Mouse (Mus musculus): Measurements from ENCODE around the gene Ndufa8. TPM values are rescaled to one million over a fixed set of nuclear protein-coding genes. Genes with fewer than 3 reads are reported as not detected.

The Ndufa8 gene
- total RNA-seq (2021), result 100 to 1,000 TPM; 676 to 685 TPM

DNA sequence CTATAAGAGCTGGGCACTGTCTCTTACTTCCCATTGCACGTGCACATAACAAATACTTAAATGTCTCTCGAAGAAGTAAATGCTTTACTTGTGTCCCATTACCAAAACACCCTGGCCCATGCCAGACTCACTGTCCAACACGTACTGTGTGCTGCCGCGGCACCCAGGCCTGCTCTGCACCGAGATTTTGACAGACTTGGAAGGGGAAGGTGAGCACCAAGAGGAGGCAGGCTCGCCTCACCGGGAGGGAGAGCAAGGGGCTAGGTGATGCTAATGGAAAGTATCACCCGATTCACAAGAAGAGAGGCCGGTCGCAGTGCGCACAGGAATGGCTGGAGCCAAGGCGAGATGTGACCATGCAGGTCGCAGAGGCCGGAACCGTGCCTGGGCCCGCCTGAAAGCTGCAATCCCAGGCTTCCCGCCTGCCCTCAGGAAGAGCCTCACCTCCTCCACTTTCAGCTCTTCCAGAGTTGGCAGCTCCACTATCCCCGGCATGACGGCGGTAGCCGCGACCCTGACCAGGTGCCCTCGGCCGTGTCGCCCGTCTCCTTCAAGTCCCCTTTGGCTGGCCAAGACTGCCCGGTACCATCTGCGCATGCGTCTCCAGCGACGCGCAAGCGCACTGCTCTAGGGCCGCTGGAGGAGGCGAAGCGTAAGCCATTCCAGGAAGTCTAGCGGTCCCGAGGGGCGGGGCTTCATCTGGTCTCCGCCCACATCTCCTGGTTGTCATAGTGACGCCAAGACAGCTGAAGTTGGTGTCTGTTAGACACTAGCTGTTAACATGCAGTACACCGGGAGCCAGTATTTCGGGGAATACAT, at the start of gene Ndufa8, which contains the start of gene Morn5:
Gene Ndufa8 (minus strand): TSS at position 659 of the 819 bp plus-strand sequence.
Gene Morn5 (plus strand): TSS at position 711 of the 819 bp plus-strand sequence.
- intact Hi-C loops (cut with DNase I), result loop anchor here (5.0 kb wide), 1 partner anchor 88 kb away; the partner anchor contains the start of genes Mrrf and Rbm18
- DNase-seq (ENCODE audit: low spot score), result peak; percentile 97

DNA sequence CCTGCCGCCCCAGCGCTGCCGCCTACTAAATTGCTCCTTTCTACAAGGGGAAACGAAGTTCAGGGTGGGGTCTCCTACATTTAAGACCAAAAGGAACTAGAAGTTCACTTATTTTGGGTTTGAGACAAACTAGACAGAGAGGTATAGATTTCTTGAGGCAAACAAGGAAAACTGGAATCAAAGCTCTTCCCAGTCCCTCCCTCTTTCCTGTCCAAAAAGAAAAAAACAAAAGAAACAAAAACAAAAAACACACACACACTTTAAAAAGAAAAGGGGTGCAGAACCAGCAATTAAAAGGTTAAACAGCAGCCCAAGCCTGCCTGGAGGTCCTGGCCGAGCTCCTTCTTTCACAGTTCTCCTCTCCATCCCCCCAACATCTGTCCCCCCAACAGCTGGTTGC, 48.8 kb upstream of the Ndufa8 start:
- intact Hi-C loops (cut with DNase I), result no loop called here
- no peak for DNase-seq (ENCODE audit: low spot score)

DNA sequence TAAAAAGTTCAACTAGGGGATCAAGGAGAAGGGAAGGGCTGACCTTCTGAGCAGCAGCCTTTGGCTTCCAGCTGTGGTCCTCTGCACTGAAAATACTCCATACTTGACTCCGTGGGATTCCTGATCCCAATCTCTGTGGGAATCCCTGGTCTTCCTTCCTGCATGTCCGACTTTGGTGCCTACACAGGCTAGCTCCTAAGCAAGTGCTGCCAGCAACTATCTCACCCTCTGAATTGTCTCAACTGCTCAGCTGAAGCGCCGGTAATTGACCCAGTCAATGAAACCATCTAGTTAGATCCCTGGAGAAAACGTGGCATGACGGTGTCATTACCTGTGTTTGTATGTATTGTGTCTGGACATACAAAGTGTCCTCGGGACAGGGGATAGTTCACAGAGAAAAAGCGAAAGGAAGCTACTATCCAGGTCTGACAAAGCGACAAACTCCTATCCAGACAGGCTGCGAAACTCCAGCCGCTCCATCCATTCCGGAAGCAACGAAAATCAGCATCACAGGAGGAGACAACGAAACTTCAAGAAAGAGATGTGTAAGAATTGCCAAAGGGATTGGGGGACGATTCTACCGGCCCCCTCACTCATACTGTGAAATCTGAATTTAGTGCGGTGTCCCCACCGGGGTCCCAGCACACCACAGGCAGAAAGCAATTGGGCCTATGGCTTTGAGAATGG, 48.1 kb upstream of the Ndufa8 start:
- intact Hi-C loops (cut with DNase I), result no loop called here
- DNase-seq (ENCODE audit: low spot score), result no peak

DNA sequence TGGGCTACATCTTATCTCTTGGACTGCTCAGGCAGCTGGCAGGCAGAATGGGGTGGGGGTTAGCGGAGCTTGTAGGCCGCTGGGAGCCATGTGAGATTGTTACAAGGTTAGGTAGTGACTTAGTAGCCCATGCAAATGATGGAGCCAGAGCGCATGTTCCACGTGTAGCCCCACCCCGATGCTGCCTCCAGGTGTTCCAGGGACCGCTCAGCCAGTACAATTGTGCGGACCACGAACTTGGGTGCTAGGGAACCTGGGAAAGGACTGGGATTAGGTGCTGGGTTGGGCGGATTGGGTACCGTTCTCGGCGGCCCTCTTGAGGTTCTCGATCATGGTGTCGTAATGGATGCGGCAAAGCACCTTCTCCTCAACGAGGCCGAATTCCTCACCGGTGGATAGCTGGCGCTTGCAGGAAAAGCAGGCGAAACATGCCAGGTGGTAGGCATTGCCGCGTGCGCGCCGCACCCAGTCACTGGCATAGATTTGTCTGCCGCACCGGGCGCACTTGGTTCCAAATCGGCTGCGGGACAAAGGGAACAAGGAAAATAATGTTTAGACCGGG, 44.8 kb upstream of the Ndufa8 start:
- intact Hi-C loops (cut with DNase I), result no loop called here

DNA sequence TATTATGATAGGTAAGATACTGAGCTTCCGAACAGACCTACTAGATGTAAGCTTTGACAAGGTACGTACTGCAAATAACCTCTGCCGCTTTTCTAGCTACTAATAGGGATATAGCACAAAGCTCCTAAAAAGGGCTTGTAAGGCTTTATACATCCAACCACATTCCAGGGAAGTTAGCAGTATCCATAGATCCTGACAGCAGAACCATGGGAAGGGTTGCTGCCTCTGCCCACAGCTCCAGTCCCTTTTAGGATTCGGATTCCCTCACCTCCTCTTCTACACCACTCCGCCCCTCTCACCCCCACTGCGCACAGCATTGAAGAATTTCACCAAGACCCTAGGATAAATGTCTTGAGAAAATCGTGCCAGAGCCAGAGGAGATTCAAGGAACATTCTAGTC, 44.1 kb upstream of the Ndufa8 start:
- intact Hi-C loops (cut with DNase I), result no loop called here
- DNase-seq (ENCODE audit: low spot score), result no peak

More for the DNA sequence above, 44.8 kb upstream of the Ndufa8 start:
- no peak for DNase-seq (ENCODE audit: low spot score)

DNA sequence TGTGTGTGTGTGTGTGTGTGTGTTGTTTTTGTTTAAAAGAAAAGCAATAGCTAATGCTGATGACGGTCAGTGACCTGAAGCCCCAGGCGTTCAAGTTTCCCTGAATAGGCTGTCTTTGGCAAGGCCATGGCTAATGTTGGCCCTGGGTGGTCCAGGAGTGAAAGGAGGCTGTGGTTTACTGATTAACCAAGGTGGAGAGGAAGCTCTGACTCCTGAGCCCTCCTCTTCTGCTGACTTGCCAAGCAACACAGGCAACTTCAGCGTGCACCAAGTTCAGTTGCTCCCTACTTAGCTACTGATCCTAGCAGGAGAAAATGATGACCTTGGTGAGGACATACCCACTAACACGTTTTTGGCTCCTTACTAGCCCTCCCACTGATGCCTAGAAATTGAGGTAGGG, 43.5 kb upstream of the Ndufa8 start:
- no peak for DNase-seq (ENCODE audit: low spot score)
- intact Hi-C loops (cut with DNase I), result no loop called here

DNA sequence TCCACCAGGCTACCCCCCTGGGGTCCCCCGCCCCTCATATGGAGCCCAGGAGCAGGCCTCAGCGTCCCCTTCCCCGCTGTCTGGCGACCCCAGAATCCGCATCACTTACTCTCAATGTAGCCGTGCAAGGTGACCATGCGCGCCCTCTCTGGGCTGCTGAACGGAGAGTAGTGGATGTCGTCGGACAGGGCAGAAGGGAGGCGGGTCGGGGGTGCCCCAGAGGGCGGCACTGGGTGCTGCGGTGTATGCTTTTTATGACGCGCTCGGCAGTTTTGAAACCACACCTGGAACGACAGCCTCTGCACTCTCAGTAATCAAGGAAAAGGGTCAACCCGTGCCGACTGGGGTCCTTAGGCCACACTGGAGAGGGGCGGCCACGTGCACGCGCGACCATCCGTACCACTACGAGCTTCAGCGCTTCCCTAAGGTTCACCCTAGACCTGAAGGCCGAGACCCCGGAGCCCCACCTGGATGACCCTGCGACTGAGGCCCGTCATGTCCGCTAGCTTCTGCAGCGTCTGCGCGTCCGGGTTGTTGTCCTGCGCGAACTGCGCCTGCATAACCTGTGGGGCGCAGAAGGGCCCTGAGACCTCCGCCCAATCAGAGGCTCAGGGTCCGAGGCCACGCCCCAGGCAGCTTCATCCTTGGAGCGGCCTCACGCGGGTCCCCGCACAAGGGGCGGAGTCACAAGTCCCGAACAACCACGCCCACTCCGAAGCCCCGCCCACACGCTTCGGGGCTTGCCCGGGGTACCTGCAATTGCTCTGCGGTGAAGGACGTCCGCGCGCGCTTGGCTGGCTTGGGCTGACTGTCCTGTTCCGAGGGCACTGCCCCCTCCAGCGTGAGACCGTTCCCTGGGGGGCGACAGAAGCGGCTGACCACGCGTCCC, 41.9 kb upstream of the Ndufa8 start:
- intact Hi-C loops (cut with DNase I), result no loop called here
- DNase-seq (ENCODE audit: low spot score), result no peak

DNA sequence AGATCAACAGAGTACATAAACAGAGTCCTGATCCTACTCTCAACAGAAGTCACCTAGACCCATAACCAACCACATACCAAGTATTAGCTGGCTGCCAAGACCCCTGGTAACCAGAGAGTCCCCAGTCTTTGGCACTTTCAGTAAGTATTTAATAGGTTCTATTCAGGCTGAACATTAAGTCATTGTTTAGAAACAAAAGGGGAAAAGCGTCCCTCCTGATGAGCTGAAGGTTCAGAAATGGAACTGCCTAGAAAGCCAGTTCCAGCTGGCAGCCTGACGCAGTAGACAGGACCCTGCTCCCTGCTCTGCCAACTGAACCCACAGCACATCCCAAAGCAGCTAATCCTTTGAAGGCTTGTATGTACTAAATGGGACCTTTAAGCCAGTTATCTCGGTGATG, 40.0 kb upstream of the Ndufa8 start:
- intact Hi-C loops (cut with DNase I), result no loop called here

DNA sequence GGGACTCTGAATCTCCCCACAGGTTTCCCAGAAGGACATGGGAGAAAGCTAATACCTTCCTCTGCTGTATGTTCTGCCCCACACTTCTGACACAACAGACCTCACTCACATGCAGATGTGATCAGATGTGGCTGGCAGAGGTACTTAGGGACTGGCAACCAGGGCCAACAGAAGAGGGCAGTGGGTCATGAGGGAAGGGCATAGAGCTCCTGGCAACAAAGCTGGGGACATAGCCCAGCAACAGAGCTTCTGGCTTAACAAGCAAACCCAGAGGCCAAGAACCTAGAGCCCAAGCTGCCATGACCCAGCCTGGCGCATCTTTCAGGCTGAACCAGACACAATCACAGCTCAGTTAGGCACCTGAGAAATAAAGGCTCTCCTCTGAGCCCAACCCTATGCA, 35.8 kb upstream of the Ndufa8 start:
- intact Hi-C loops (cut with DNase I), result no loop called here
- DNase-seq (ENCODE audit: low spot score), result no peak

More for the DNA sequence above, 40.0 kb upstream of the Ndufa8 start:
- no peak for DNase-seq (ENCODE audit: low spot score)

DNA sequence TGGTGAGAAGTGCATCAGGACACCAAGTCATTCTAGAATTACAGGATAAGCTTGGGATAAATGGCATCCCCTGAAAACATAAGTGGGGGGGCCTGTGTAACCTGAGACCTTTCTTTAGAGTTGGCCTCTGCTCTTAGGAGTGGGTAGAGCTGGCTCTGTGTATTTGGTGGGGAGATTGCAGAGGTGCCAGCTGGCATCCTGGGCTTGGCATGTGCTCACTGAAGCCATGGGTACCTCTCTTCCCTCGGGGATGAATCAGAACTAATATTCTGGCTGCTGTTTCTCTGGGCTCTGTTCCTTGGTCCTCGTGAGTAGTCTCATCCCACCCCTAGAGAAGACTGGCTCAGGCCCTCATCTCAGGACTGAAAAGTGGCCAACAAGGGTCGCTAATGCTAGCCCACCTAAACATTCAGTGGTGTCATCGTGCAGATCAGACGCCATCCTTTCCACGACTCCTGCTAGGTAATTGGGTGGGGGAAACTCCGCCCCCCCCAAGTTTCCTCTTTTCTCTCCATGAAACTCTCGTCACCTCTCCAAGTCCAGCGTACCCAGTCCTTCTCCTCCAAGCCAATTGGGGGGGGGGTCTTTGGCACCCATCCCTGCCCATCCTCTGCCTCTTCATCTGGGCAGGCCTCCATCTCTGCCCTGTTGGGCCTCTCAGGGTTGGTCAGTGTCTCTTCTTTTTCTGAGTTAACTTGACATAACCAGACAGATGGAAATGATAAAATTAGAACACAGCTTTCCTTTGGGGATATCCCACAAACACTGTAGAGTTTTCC, 33.8 kb upstream of the Ndufa8 start:
- no peak for DNase-seq (ENCODE audit: low spot score)
- intact Hi-C loops (cut with DNase I), result no loop called here

DNA sequence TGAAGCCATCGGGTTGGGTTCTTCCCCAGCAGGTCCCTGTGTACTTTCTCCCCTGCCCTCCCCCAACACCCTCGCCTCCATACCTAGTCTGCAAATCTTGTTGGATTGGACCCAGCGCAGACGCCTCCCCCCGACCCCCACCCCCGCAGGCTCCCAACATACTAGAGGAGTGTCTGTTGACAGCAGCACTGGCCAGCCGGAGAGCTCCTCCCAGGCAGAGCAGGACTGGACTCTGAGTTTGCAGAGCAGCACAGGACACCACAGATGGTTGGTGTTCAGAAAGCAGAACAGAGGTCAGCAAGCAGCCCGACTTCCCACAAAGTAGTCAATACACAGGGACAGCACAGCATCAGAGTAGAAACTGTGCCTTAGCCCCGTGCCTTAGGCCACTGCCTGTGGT, 32.2 kb upstream of the Ndufa8 start:
- intact Hi-C loops (cut with DNase I), result no loop called here
- DNase-seq (ENCODE audit: low spot score), result no peak

DNA sequence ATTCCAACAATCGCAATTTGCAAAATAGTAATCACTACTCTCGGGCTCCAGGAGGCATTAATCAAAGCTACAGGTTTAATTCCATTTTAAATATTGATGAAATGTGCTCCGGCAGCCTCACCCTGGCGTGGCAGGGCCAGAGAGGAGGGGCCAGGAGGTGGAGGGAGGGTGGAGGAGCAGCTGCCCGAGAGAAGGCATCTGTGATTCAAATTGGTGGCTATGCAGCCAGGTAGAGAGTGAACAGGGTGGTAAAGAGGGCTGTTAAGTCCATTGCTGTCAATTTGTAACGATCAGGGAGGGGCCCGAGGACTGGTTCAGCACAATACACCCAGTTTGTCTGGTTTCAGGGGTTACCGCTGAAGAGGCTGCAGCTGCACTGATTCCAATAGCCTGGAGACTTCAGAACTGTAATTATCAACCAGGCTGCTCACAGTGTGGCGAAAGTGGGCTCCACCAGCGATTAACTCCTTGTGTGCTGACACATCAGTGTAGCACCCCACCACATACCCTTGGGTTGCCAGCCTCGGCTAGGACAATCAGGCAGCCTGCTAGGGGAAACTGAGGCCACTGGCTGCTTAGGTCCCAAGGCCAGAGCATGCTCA, 28.1 kb upstream of the Ndufa8 start:
- intact Hi-C loops (cut with DNase I), result loop anchor here (5.0 kb wide), 1 partner anchor 40 kb away; no protein-coding TSS in a partner anchor
- DNase-seq (ENCODE audit: low spot score), result no peak

DNA sequence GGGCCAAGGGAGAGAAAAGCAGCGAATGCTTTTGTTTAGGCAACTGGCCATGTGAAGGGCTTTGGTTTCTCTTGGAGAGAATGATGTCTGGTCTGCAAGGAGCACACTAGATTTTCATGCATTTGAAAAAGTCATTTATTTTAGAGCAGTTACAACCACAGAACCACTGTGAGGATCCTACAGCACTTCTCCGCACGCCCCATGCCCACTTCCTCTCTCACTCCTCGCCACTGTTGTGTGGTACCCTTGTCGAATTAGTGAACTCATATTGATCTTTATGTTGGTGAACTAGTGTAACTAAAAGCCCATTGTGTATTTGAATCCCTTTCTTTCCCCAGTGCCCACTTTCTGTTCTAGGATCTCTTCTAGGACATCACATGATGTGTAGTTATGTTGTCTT, 26.0 kb upstream of the Ndufa8 start:
- DNase-seq (ENCODE audit: low spot score), result no peak
- intact Hi-C loops (cut with DNase I), result loop anchor here (5.0 kb wide), 1 partner anchor 38 kb away; no protein-coding TSS in a partner anchor

DNA sequence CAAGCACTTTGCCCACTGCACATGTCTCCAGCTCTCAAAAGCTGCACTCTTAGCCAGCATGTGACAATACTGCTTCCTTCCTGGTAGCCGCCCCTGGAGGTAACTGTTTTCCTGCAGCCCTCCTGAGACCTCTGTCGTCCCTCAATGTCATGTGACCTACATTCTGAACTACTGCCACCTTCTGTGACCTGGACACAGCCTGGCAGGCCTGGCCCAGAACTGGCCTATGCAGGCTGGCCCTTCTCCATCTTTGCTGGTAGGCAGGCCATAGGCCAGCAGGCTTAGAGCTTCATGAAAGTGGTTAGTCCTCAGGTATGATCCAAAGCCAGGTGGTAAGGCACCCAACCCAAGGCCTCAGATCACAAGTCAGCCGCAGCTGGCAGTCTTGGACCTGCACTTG, 24.6 kb upstream of the Ndufa8 start:
- DNase-seq (ENCODE audit: low spot score), result no peak

DNA sequence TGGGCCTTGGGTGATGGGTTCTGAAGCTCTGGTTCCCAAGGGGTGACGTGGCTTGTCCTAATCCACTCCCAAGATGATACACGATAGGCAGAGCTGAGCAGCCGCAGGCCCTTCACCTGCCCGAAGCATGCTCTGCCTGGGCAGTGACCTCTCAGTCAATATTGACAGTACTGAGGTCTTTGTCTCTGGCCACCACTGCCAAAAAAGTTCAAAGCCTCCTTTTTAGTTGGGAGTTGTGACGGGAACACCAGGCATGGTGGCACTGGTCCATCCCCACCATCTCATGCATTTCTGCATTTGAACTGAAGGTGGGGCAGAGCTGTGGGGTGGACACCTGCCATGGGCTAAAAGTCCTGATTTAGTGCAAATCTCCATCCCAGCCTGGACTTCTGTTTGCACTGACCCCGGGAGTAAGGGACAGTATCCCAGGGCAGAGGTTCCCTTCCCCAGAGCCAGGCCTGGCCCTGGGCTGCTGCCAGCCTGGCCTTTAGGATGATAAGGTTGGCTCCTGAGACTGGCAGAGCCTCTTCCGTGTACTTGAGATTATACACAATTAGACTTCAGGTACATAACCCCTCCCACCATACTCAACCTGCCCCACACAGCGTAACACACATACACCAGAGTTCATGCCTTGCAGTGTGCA, 22.6 kb upstream of the Ndufa8 start:
- intact Hi-C loops (cut with DNase I), result no loop called here
- DNase-seq (ENCODE audit: low spot score), result no peak

More for the DNA sequence above, 24.6 kb upstream of the Ndufa8 start:
- intact Hi-C loops (cut with DNase I), result no loop called here

DNA sequence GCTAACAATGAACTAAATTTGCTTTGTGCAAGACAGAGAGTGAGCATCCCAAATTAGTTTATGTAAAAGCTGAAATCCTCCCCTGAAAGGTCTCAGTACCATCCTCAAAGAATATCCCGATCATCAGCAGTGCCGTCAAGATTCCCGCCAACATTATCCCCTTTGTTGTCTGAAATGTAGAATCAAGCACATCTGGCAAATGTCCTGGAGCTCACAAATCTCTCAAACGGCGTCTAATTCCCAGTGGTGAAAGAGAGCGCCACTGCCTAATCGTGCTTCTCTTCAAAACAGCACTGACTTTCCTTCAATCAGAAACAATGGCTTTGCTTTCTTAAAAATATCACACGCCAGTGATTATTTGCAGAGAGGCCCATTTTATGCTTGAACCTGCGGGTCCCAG, 17.9 kb upstream of the Ndufa8 start:
- no peak for DNase-seq (ENCODE audit: low spot score)
- intact Hi-C loops (cut with DNase I), result no loop called here

DNA sequence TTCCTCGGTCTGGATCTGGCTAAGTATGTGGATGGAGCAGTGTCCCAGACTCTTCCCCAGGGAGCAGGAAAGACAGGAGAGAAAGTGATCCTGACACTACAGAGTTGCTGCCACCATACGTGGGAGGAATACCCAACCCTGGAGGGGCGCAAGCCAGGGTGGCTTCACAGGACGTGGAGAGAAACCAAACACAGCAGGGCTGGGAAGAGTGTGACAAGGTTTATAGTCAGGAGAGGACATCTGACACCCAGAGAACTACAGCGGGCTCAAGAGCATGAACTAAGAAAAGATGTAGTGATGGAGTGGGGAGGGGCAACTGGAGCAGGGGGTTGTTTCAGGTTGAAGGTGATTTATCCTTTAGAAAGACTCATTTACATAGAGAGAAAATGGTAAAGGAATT, 12.2 kb upstream of the Ndufa8 start:
- intact Hi-C loops (cut with DNase I), result no loop called here
- DNase-seq (ENCODE audit: low spot score), result no peak

DNA sequence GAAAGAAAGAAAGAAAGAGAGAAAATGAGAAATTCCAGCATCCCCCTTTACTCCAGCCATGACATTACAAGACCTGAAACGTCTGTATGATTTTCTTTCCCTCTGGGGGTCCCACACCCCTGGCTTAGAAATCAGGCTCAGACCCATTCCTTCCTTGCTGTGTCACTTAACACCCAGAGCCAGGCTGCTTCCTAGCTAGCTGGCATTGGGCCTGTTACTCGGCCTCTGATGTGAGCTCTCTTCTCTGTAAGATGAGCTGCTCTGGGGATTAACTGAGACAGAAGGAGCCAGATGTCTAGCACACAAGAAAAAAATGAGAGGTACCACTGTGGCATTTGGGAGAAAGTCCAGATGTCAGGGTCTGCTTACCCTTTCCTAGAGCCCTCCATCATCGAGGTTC, 7.0 kb upstream of the Ndufa8 start:
- intact Hi-C loops (cut with DNase I), result no loop called here
- no peak for DNase-seq (ENCODE audit: low spot score)

Data from heart, postnatal 25 days (tissue).